Mouse (Mus musculus) cerebellum, adult 11 months (tissue): ENCODE measurements around the gene Ces4a.
"Not testable (repeated sequence)": the region's sequence is repeated elsewhere in the genome, so short reads cannot be mapped to it uniquely, and the experiment has no call there.

ENCODE experiments used
- DNase-seq: peaks from one replicate; pipeline ENCODE4 v3.0.0; 2022

The Ces4a gene

GRCm38 (mm10) chr8:105131509-105131908 is at the start of gene Ces4a:
Gene Ces4a (plus strand): TSS chr8:105131800.
- DNase-seq, result no peak

DNA sequence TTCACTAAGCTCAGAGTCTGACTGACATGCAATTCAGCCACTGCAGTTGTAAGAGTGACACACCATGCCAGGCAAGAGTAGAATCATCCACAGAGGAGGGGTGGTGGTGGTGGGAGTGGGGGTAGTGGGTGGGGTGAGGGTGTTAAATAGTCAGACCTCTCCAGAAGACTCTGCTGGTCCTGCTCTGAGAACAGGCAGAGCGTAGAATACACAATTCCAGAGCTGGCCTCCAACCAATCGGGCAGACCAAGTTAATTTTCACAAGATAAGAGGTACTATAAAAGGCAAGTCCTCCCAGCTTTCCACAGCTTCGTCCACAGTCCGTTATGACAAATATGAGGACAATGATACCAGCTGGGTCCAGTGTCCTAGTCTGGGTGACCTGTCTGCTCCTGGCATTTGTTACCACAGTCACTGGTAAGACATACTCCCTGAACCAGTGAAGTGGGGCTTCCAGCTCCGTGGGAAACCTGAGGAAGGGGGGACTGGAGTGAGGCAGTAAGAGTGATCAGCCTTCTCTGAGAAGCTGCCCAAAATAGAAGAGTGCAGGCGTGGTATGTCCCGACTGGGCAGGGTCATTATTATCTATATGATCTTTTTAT is 48.0 kb upstream of the Ces4a start, which contains the start of gene Ces3b:
Gene Ces3b, plus strand, starts transcription at position 305 of the 602 bp plus-strand sequence.
- no peak for DNase-seq

- not testable (repeated sequence) for DNase-seq
These were observed 43.4 kb upstream of the Ces4a start for GRCm38 (mm10) chr8:105088166-105088565.

DNA sequence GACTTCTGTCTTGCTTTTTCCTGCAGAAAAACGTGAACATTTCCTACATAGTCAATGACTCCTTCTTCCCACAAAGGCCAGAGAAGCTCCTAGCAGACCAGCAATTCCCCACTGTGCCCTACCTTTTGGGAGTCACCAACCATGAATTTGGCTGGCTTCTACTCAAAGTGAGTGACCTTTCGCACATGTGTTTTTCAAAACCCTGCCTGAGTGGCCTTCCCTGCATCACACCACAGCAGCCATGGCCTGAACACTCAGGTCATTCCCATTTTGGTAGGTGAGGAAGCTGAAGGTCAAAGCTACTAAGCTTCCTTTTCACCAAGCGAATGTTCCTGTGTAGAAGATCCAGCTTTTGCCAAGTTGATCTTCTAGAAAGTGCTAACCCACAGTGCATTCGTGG is 43.0 kb upstream of the Ces4a start:
- no peak for DNase-seq

DNA sequence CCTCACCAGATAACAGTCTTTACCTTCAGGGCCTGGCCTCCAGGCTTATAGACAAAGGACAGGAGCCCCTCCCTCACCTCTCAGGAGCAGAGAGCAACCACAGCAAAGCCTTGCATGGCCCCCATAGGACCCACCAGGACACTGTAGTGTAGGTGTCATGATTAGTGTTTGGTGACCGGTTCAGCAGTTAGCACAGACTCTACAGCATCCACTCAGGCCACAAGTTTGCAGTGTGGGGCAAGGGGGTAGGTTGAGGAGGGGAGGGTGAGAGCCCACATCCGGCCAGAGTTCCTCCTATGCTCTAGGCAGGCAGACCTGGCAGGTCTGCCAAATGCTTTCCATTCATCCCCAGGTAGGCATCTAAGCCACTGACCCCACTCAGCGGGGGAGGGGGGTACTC is 37.6 kb upstream of the Ces4a start:
- no peak for DNase-seq

GRCm38 (mm10) chr8:105102101-105102785 is 29.4 kb upstream of the Ces4a start:
- DNase-seq, result not testable (repeated sequence)

DNA sequence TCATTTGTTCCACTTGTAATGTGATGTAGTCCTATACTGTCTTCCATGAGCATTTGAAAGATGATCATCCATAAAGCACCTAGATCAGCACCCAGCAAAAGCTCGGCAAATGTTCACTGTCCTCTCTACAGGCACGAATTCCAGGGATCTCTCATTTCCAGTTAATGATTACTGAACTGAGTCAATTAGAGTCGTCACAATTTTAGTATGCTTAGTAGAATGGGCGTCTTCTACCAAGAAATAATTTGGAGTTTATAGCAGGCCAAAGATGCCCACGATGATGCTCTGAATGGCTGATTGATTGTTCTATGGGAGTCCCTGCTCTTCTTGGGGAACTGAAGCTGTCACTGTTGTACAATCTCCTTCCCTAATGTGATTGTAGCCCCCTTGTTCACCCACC is 27.9 kb upstream of the Ces4a start:
- not testable (repeated sequence) for DNase-seq

DNA sequence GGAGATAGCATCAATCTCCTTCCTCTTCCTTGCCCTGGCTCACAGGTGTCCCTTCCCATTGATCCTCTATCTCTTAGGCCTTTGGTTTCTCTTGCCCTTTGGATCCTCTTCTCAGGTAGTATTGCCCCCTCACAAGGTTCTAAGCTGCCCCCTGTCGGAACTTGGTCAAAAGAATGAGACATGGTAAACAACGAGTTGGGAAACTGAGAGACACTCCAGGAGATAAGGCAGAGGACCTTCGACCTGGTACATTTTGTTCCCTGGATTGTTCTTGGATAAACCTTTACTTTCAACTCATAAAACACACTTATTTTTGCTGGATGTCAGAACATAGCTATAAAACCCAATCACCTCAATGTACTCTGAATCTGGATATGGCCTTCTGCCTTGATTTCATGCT is 27.4 kb upstream of the Ces4a start:
- no peak for DNase-seq

GRCm38 (mm10) chr8:105129864-105130263 is 1.7 kb upstream of the Ces4a start:
- no peak for DNase-seq

DNA sequence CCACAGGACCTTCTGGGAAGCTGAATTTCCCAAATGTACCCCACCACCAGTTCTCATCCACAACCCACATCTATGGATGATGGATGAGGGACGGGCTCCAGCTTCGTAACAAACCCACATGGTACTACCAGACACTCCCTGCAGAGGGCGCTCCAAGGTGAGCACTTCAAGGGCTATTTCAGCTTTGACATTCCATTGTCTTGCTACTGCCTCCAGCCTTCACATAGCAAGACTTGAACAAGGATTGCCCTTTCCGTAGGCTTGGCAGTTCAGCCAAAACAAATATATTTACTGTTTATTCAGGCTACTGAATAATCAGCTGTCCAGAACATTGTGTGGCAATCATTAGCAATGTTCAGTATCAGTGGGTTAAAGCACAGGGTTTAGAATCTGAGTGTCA is 6.8 kb downstream of the Ces4a start:
- DNase-seq, result peak; percentile 29

GRCm38 (mm10) chr8:105142395-105142794 is 10.8 kb downstream of the Ces4a start:
- no peak for DNase-seq

DNA sequence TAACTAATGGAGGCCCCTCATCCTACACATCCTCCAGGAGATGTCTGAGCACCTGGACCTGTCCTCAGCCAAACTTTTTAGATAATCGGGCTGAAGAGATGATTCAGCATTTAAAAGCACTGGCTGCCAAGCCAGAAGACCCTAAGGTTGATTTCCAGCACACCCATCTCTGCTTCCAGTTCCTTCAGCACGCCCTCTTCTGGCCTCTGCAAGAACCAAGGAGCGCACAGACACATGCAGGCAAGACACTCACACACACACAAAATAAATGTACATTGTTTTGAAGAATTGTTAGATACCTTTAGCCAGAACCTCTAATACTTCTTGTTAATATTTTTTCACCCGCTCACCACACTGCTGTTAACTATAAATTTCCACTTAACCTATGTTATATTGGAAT is 20.1 kb downstream of the Ces4a start:
- DNase-seq, result no peak

DNA sequence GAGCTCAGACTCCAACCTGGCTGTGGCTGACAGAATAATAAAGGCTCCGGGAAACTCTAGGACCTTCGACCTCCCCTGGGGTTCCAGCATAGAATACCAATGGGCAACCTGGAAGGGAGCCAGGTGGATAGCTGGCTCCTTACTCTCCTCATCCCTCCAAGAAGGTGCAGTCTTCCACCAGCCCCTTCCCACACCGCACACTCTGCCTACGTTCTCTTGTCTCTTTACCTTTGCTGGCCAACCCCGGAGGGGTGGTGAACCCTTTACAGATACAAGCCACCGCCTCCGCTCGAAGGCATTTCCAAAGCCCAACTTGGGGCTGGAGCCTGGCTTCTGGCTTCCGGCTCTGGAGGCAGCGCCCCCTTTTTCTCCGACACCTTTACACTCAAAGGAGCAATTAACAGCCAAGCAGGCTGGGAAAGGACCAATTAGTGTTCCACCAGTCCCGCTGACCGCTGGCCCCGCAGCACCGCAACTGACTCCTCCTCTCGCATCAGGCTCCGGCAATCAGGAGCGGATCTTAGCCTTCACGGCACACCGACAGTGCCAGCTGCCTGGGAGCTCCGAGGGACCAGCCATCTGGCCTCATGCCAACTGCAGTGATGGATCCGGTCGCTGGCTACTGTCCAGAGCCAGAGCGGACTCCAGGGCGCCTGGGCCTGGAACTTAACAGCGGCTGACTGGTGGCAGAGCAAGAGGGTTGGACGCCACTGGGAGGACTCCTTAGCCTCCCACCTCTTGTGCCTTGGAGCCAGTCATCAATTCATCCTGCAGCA is 21.2 kb downstream of the Ces4a start:
- peak; percentile 61 for DNase-seq

DNA sequence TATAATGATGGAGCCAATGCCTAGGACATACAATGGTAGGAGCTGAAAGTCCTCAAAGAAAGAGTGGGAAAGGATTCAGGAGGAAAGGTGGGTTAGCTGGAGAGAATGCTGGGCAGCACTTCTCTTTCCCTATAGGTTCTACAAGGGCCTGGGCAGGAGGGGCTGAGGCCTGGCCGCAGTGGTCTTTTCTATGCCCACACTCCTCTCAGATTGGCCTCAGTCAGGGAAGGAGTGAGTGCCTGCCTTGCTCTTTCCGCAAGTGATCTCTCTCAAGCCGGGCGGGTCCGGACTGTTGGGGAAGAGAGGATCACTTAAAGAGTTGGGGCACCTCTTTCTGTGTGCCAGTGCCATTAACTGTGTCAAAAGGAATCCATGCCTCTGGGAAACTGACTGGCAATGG is 22.7 kb downstream of the Ces4a start:
- DNase-seq, result no peak

- DNase-seq, result no peak
These were observed 23.6 kb downstream of the Ces4a start for GRCm38 (mm10) chr8:105155091-105155745.

- DNase-seq, result no peak
These were observed 26.0 kb downstream of the Ces4a start for GRCm38 (mm10) chr8:105157555-105157954.

DNA sequence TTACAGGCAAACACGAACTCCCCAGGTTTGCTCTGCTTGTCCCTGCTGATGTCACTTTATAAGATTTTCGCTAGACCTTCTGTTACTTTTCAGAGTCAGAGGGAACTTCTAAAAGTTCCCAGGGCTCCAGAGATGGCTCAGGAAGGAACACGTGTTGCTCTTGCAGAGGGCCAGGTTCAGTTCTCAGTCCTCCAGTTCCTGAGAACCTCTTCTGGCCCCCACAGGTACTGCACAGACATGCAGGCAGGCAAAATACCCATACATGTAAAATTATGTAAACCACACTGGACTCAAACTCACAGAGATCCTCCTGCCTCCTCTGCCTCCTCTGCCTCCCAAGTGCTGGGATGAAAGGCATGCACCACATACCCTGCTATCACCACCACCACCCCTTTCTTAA is 26.5 kb downstream of the Ces4a start:
- DNase-seq, result no peak

DNA sequence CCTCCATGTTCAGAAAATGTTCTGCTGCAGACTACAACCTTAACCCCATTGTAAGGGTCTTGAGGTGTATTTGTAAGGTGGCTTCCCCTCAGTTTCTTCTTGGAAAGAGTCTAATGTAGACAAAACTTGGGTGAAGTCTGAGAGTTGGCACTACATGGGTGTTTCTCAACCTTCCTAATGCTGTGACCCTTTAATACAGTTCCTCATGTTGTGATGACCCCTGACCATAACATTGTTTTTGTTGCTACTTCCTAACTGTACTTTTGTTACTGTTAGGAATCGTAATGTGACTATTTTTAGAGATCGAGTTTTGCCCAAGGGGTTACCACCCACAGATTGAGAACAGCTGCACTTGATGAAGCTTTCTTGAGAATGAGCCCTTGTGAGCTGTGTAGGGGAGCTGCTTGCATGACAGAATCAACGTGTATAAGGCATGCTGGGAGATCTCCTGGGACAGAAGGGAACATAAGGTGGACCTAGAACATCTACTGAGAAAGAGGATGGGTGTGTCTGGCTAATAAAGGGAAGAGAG is 29.6 kb downstream of the Ces4a start:
- no peak for DNase-seq

GRCm38 (mm10) chr8:105164272-105164902 is 32.8 kb downstream of the Ces4a start:
- DNase-seq, result no peak

GRCm38 (mm10) chr8:105165191-105165590 is 33.6 kb downstream of the Ces4a start:
- no peak for DNase-seq

GRCm38 (mm10) chr8:105167116-105167515 is 35.5 kb downstream of the Ces4a start:
- DNase-seq, result no peak

DNA sequence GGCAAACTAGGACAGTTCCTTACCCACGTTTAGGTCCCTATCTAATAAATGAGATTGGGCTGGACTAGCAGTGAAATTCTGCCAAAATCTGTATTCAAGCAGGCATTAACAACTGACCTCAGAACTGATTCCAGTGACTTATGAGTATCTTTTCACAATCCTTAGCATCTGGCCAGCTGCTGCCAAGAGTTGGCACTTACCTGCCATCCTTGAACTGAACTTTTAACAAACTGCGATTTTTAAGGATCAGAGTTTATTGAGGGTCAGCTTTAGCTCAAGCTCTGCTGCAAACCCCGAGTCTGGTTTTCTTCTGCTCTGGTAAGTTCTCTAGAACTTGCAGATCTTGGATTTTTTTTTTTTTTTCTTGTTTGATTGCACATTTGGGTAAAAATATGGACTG is 38.0 kb downstream of the Ces4a start:
- DNase-seq, result no peak

- no peak for DNase-seq
These were observed 38.4 kb downstream of the Ces4a start for GRCm38 (mm10) chr8:105170041-105170380.
